Mouse (Mus musculus) CH12.LX (cell line): Measurements from ENCODE around the gene Ptprr. TPM values are rescaled to one million over a fixed set of nuclear protein-coding genes. Genes with fewer than 3 reads are reported as not detected.

Source experiments
- DNase-seq: peaks from one replicate; pipeline ENCODE4 v3.0.0-alpha.2; 2013; ENCODE audit errors: extremely low read depth
- H3K27ac ChIP-seq: 2 replicates; pipeline ENCODE4 v1.5.1; 2012; ENCODE audit warnings: low read depth, mild to moderate bottlenecking, control low read depth, moderate library complexity; ENCODE audit not compliant: insufficient read depth
- H3K27me3 ChIP-seq: replicated peaks from 2 replicates; pipeline ENCODE3; 2012; ENCODE audit warnings: inconsistent platforms
- H3K36me3 ChIP-seq, 2 experiments: replicated peaks in 1 of 2; 2 replicates each; pipeline versions ENCODE3 to v1.6.1; 2012; ENCODE audit warnings: inconsistent platforms in 1 of 2, low read length in 1 of 2, mild to moderate bottlenecking in 1 of 2, mixed read lengths in 1 of 2, moderate library complexity in 1 of 2; ENCODE audit not compliant: control insufficient read depth in 1 of 2, insufficient read depth in 1 of 2
- H3K4me1 ChIP-seq, 2 experiments: 2 replicates each; pipeline ENCODE4 v1.6.1; 2012; ENCODE audit warnings: inconsistent platforms in 1 of 2, moderate library complexity in 1 of 2; ENCODE audit not compliant: insufficient read depth in 2 of 2, control insufficient read depth in 1 of 2
- H3K4me2 ChIP-seq: 2 replicates; pipeline ENCODE4 v1.6.1; 2012; ENCODE audit warnings: low read depth, mild to moderate bottlenecking, control low read depth; ENCODE audit not compliant: poor library complexity, insufficient read depth, severe bottlenecking
- H3K4me3 ChIP-seq, 3 experiments: fragments of 150-350 bp in 1 of 3; sonication (generic) in 1 of 3; replicated peaks in 1 of 3; 2 replicates each; pipeline versions ENCODE3 to v1.5.1; 2011 to 2012; ENCODE audit warnings: low read depth in 2 of 3, low read length in 2 of 3, mild to moderate bottlenecking in 2 of 3, moderate library complexity in 2 of 3, control low read depth in 1 of 3, improper control_type of control experiment in 1 of 3, inconsistent platforms in 1 of 3, mixed read lengths in 1 of 3; ENCODE audit not compliant: poor library complexity in 1 of 3
- H3K79me2 ChIP-seq: replicated peaks from 2 replicates; pipeline ENCODE4 v1.6.1; 2012; ENCODE audit warnings: mild to moderate bottlenecking, moderate library complexity; ENCODE audit not compliant: control insufficient read depth, poor library complexity, insufficient read depth, severe bottlenecking; ENCODE audit errors: extremely low read depth
- H3K9ac ChIP-seq: 2 replicates; pipeline ENCODE4 v1.6.1; 2012; ENCODE audit warnings: low read depth, mild to moderate bottlenecking, control low read depth, moderate library complexity; ENCODE audit not compliant: insufficient read depth
- H3K9me3 ChIP-seq: replicated peaks from 2 replicates; pipeline ENCODE3; 2012; ENCODE audit warnings: low read length, inconsistent platforms, mixed read lengths
- BHLHE40 ChIP-seq: IDR thresholded peaks from 2 replicates; pipeline ENCODE4 v1.6.1; 2011; ENCODE audit warnings: mild to moderate bottlenecking, low read depth, low read length, improper control_type of control experiment
- CTCF ChIP-seq, 2 experiments: IDR thresholded peaks in 1 of 2; conservative IDR thresholded peaks in 1 of 2; 2 replicates each; pipeline ENCODE4 v1.5.1; 2011 to 2012; ENCODE audit warnings: low read depth in 2 of 2, low read length in 2 of 2, improper control_type of control experiment in 1 of 2, inconsistent platforms in 1 of 2, mild to moderate bottlenecking in 1 of 2, moderate library complexity in 1 of 2
- E2F4 ChIP-seq: IDR thresholded peaks from 2 replicates; pipeline ENCODE4 v1.6.1; 2011; ENCODE audit warnings: low read depth, low read length, improper control_type of control experiment; ENCODE audit not compliant: insufficient replicate concordance
- ELF1 ChIP-seq: IDR thresholded peaks from 2 replicates; pipeline ENCODE4 v1.6.1; 2014; ENCODE audit warnings: low read depth, mild to moderate bottlenecking, inconsistent platforms, low read length, improper control_type of control experiment
- EP300 ChIP-seq: IDR thresholded peaks from 2 replicates; pipeline ENCODE4 v1.6.1; 2011; ENCODE audit warnings: low read length, improper control_type of control experiment
- ETS1 ChIP-seq: conservative IDR thresholded peaks from 2 replicates; pipeline ENCODE4 v1.6.1; 2012; ENCODE audit warnings: low read depth, mild to moderate bottlenecking, inconsistent platforms, low read length, improper control_type of control experiment, moderate library complexity
- HCFC1 ChIP-seq: IDR thresholded peaks from 2 replicates; pipeline ENCODE4 v1.6.1; 2012; ENCODE audit warnings: low read depth, mild to moderate bottlenecking, inconsistent platforms, low read length, improper control_type of control experiment
- IRF4 ChIP-seq: IDR thresholded peaks from 2 replicates; pipeline ENCODE4 v1.6.1; 2014; ENCODE audit warnings: low read depth, mild to moderate bottlenecking, inconsistent platforms, low read length, improper control_type of control experiment
- JUN ChIP-seq: IDR thresholded peaks from 2 replicates; pipeline ENCODE4 v1.6.1; 2011; ENCODE audit warnings: low read depth, mild to moderate bottlenecking, low read length, improper control_type of control experiment, moderate library complexity; ENCODE audit not compliant: insufficient read depth
- JUND ChIP-seq: conservative IDR thresholded peaks from 2 replicates; pipeline ENCODE4 v1.6.1; 2011; ENCODE audit warnings: low read depth, low read length, improper control_type of control experiment
- KAT2A ChIP-seq: IDR thresholded peaks from 2 replicates; pipeline ENCODE4 v1.6.1; 2012; ENCODE audit warnings: low read length, improper control_type of control experiment, inconsistent platforms; ENCODE audit not compliant: insufficient replicate concordance
- MAFK ChIP-seq: IDR thresholded peaks from 2 replicates; pipeline ENCODE4 v1.6.1; 2011; ENCODE audit warnings: low read length, improper control_type of control experiment; ENCODE audit not compliant: insufficient replicate concordance
- MAZ ChIP-seq: IDR thresholded peaks from 2 replicates; pipeline ENCODE4 v1.6.1; 2012; ENCODE audit warnings: low read depth, mild to moderate bottlenecking, inconsistent platforms, low read length, improper control_type of control experiment, moderate library complexity
- MEF2A ChIP-seq: IDR thresholded peaks from 2 replicates; pipeline ENCODE4 v1.6.1; 2014; ENCODE audit warnings: low read depth, mild to moderate bottlenecking, inconsistent platforms, low read length, improper control_type of control experiment, borderline replicate concordance
- NRF1 ChIP-seq: IDR thresholded peaks from 2 replicates; pipeline ENCODE4 v1.6.1; 2014; ENCODE audit warnings: low read depth, mild to moderate bottlenecking, inconsistent platforms, low read length, improper control_type of control experiment, moderate library complexity
- RAD21 ChIP-seq: IDR thresholded peaks from 2 replicates; pipeline ENCODE4 v1.6.1; 2011; ENCODE audit warnings: low read depth, mild to moderate bottlenecking, low read length, improper control_type of control experiment, moderate library complexity
- RCOR1 ChIP-seq: conservative IDR thresholded peaks from 2 replicates; pipeline ENCODE4 v1.6.1; 2012; ENCODE audit warnings: low read depth, mild to moderate bottlenecking, inconsistent platforms, low read length, improper control_type of control experiment
- SIN3A ChIP-seq: IDR thresholded peaks from 2 replicates; pipeline ENCODE4 v1.6.1; 2012; ENCODE audit warnings: low read length, improper control_type of control experiment, inconsistent platforms
- SMC3 ChIP-seq: IDR thresholded peaks from 2 replicates; pipeline ENCODE4 v1.6.1; 2011; ENCODE audit warnings: low read depth, low read length, improper control_type of control experiment
- TBP ChIP-seq: conservative IDR thresholded peaks from 2 replicates; pipeline ENCODE4 v1.6.1; 2011; ENCODE audit warnings: low read depth, low read length, improper control_type of control experiment
- TCF12 ChIP-seq: IDR thresholded peaks from 2 replicates; pipeline ENCODE4 v1.6.1; 2014; ENCODE audit warnings: low read depth, mild to moderate bottlenecking, inconsistent platforms, low read length, improper control_type of control experiment
- USF1 ChIP-seq: IDR thresholded peaks from 2 replicates; pipeline ENCODE4 v1.6.1; 2014; ENCODE audit warnings: low read depth, mild to moderate bottlenecking, inconsistent platforms, low read length, improper control_type of control experiment
- USF2 ChIP-seq: conservative IDR thresholded peaks from 2 replicates; pipeline ENCODE4 v1.6.1; 2011; ENCODE audit warnings: low read depth, low read length, improper control_type of control experiment
- ZNF384 ChIP-seq: IDR thresholded peaks from 2 replicates; pipeline ENCODE4 v1.6.1; 2012; ENCODE audit warnings: low read depth, low read length, improper control_type of control experiment, inconsistent platforms
- dilution Hi-C: fragments of 300-500 bp; cut with MboI; formaldehyde crosslinking; loops from 2 replicates; pipeline ENCODE4 v1.14.3; 2020; ENCODE audit warnings: low sequenced_read_pairs; ENCODE audit not compliant: extremely low pct_unique_long_range_greater_than_20kb, extremely low pct_ligation_motif_present
- in situ Hi-C: fragments of 300-500 bp; cut with MboI; formaldehyde crosslinking; loops from 3 replicates; pipeline ENCODE4 v1.14.3; 2019; ENCODE audit warnings: low sequenced_read_pairs, low pct_ligation_motif_present, low pct_unique_long_range_greater_than_20kb, mixed read lengths
- polyA plus RNA-seq: library from polyadenylated mRNA; unstranded; fragments of >175 nt; gene quantifications from 2 replicates; pipeline ENCODE4 v1.2.1, GENCODE M21; 2012; ENCODE audit warnings: low read depth; ENCODE audit not compliant: insufficient read length
- total RNA-seq, 2 experiments: library from RNA; depleted of rRNA; stranded (reverse); fragments of 300-350 nt in 1 of 2; fragments of >200 nt in 1 of 2; gene quantifications; 2 replicates each; pipeline ENCODE4 v1.2.3; 2012 to 2014

The Ptprr gene
- total and polyA plus RNA-seq, 3 experiments: 0.51 to 1.9 (median 0.81) TPM

DNA sequence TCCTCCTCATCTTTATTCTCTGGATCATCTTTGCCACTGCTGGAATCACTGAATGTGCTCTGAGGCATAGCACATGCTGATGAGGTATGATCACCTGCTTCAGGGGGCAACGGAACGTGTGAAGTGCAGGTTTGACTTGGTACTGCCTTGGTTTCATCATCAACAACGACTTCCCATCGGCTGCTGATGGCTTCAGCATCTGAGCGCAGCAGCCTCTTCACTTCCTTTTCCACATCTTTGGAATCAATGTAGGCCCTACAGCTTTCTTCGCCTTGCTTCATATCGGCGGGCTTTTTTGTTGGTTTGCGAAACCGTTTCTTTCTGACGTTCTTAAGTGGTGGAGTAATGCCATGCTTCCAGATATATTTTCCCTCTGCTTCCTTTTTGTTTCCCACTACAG lies 94.9 kb downstream of the Ptprr start:
- TF ChIP-seq RAD21 (no peak), MEF2A (no peak), JUND (no peak), HCFC1 (no peak), ELF1 (no peak), KAT2A (no peak), JUN (no peak), E2F4 (no peak), MAFK (no peak), CTCF (conservative IDR thresholded peaks at IDR 0.05 in 1 of 2, IDR thresholded peaks at IDR 0.05 in 1 of 2; ENCODE audit: low read depth in 2 of 2, low read length in 2 of 2) (no peak)
- TF ChIP-seq, all 38 proteins: peak for 0
- H3K27me3 ChIP-seq: no peaks in the 10 kb centered on the region
- no peak for DNase-seq
- H3K79me2 ChIP-seq: no peaks in the 10 kb centered on the region
- H3K4me1 ChIP-seq: no peaks in the 10 kb centered on the region
- no peak overlapping the region for H3K4me2 ChIP-seq
- in situ Hi-C loops: no loop called here
- dilution Hi-C loops: no loop called here
- H3K4me3 ChIP-seq: no peak overlapping the region
- no peak overlapping the region for H3K9ac ChIP-seq
- H3K36me3 ChIP-seq: no peaks in the 10 kb centered on the region
- no peak overlapping the region for H3K27ac ChIP-seq
- peaks cover 4% of the 10 kb centered on the region for H3K9me3 ChIP-seq

DNA sequence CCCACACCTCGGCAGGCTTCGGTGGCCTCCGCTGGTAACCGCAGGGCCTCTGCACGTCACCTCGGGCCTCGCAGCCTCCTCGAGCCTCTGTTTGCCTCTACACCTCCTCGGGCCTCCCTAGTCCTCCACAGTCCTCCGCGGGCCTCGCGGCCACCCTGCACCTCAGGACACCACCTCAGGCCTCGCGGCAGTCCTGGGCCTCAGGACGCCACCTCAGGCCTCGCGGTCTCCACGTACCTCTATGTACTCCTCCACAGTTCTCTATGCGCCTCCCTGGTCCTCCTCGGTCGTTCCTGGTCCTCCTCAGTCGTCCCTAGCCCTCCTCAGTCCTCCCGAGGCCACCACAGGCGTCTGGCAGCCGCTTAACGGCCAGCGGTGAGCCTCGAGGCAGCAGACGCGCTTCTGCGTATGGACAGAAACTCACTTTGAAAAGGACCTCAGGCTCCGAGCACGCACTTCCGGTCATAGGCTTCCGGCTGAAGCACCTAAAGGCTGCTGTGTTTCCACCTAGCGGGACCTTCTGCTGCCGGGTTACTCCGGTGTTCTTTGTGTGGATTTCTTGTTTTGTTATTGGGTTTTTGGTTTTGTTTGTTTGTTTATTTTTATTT lies 96.0 kb downstream of the Ptprr start, which contains the start of gene 4933416C03Rik:
Gene 4933416C03Rik (minus strand): TSS at position 51 of the 608 bp plus-strand sequence.
- in situ Hi-C loops: no loop called here
- no peak for DNase-seq
- Histone ChIP-seq H3K9ac (no peak within 1 kb of the TSS), H3K4me1 (no peaks in the 10 kb centered on the region), H3K27me3 (no peaks in the 10 kb centered on the region), H3K36me3 (no peaks in the 10 kb centered on the region), H3K79me2 (no peaks in the 10 kb centered on the region), H3K9me3 (peaks cover 4% of the 10 kb centered on the region), H3K4me3 (no peak within 1 kb of the TSS), H3K4me2 (no peak within 1 kb of the TSS), H3K27ac (no peak within 1 kb of the TSS)
- no peak for TF ChIP-seq USF2
- no peak for TF ChIP-seq IRF4
- TF ChIP-seq BHLHE40: no peak
- no peak for TF ChIP-seq SIN3A
- TF ChIP-seq MAZ: no peak
- TF ChIP-seq KAT2A: no peak
- no peak for TF ChIP-seq NRF1
- TF ChIP-seq MAFK: no peak
- TF ChIP-seq TBP: no peak
- TF ChIP-seq RCOR1: no peak
- TF ChIP-seq JUND: no peak
- TF ChIP-seq USF1: no peak
- TF ChIP-seq ETS1: no peak
- TF ChIP-seq SMC3: no peak
- TF ChIP-seq EP300: no peak
- no peak for TF ChIP-seq CTCF (conservative IDR thresholded peaks at IDR 0.05 in 1 of 2, IDR thresholded peaks at IDR 0.05 in 1 of 2; ENCODE audit: low read depth in 2 of 2, low read length in 2 of 2)
- no peak for TF ChIP-seq ZNF384
- TF ChIP-seq TCF12: no peak
- dilution Hi-C loops: no loop called here
